Mouse (Mus musculus): ENCODE results near the gene Ttll1. TPM values are rescaled to one million over a fixed set of nuclear protein-coding genes. Genes with fewer than 3 reads are reported as not detected.

Gene Ttll1
- polyA plus RNA-seq, 1 experiment from 2014 or later = 35.3 TPM

GRCm38 (mm10) chr15:83538855-83539254 is 28.2 kb upstream of the Ttll1 start:
- 92% methylated on average over 2 of the region's 2 CpGs for WGBS
- H3K9me3 ChIP-seq (ENCODE audit: control insufficient read depth, low read length) = no peaks in the 10 kb centered on the region
- DNase-seq (ENCODE audit: low spot score) (no peak), ATAC-seq (replicated peaks; ENCODE audit: low FRiP score) (no peak)
- H3K36me3 ChIP-seq (ENCODE audit: control insufficient read depth, insufficient read depth, low read length) = no peaks in the 10 kb centered on the region
- no peak overlapping the region for H3K4me3 ChIP-seq (ENCODE audit: low read depth, low read length)
- no peaks in the 10 kb centered on the region for H3K27me3 ChIP-seq (ENCODE audit: control insufficient read depth, insufficient read depth, low read length)
- no peak overlapping the region for H3K27ac ChIP-seq (ENCODE audit: low read depth, low read length)
- no peaks in the 10 kb centered on the region for H3K4me1 ChIP-seq (replicated peaks; ENCODE audit: control insufficient read depth, insufficient read depth, low read length)
- no peak overlapping the region for H3K4me2 ChIP-seq (ENCODE audit: low read depth, low read length, severe bottlenecking)
- H3K9ac ChIP-seq (ENCODE audit: low read length) = no peak overlapping the region

- H3K27me3 ChIP-seq (ENCODE audit: control insufficient read depth, insufficient read depth, low read length) = no peaks in the 10 kb centered on the region
- no peaks in the 10 kb centered on the region for H3K9me3 ChIP-seq (ENCODE audit: control insufficient read depth, low read length)
- no peak overlapping the region for H3K4me3 ChIP-seq (ENCODE audit: low read depth, low read length)
- 95% methylated on average over 6 of the region's 6 CpGs for WGBS
- DNase-seq (ENCODE audit: low spot score) (no peak), ATAC-seq (replicated peaks; ENCODE audit: low FRiP score) (no peak)
- no peak overlapping the region for H3K9ac ChIP-seq (ENCODE audit: low read length)
- H3K4me1 ChIP-seq (replicated peaks; ENCODE audit: control insufficient read depth, insufficient read depth, low read length) = no peaks in the 10 kb centered on the region
- H3K4me2 ChIP-seq (ENCODE audit: low read depth, low read length, severe bottlenecking) = no peak overlapping the region
- no peak overlapping the region for H3K27ac ChIP-seq (ENCODE audit: low read depth, low read length)
- H3K36me3 ChIP-seq (ENCODE audit: control insufficient read depth, insufficient read depth, low read length) = no peaks in the 10 kb centered on the region
Observed at GRCm38 (mm10) chr15:83535890-83536231, 25.2 kb upstream of the Ttll1 start.

- Histone ChIP-seq H3K36me3 (ENCODE audit: control insufficient read depth, insufficient read depth, low read length) (no peaks in the 10 kb centered on the region), H3K9ac (ENCODE audit: low read length) (no peak overlapping the region), H3K4me2 (ENCODE audit: low read depth, low read length, severe bottlenecking) (no peak overlapping the region), H3K27ac (ENCODE audit: low read depth, low read length) (no peak overlapping the region), H3K4me3 (ENCODE audit: low read depth, low read length) (no peak overlapping the region), H3K27me3 (ENCODE audit: control insufficient read depth, insufficient read depth, low read length) (no peaks in the 10 kb centered on the region), H3K9me3 (ENCODE audit: control insufficient read depth, low read length) (no peaks in the 10 kb centered on the region), H3K4me1 (replicated peaks; ENCODE audit: control insufficient read depth, insufficient read depth, low read length) (no peaks in the 10 kb centered on the region)
- WGBS = 85% methylated on average over 17 of the region's 17 CpGs
- ATAC-seq (replicated peaks; ENCODE audit: low FRiP score) (no peak), DNase-seq (ENCODE audit: low spot score) (no peak)
Observed at GRCm38 (mm10) chr15:83534960-83535889, 24.5 kb upstream of the Ttll1 start.

GRCm38 (mm10) chr15:83532606-83533005 is 21.9 kb upstream of the Ttll1 start:
- WGBS = 84% methylated on average over 7 of the region's 7 CpGs
- no peaks in the 10 kb centered on the region for H3K36me3 ChIP-seq (ENCODE audit: control insufficient read depth, insufficient read depth, low read length)
- no peaks in the 10 kb centered on the region for H3K9me3 ChIP-seq (ENCODE audit: control insufficient read depth, low read length)
- no peak overlapping the region for H3K4me3 ChIP-seq (ENCODE audit: low read depth, low read length)
- peaks cover 9% of the 10 kb centered on the region for H3K27me3 ChIP-seq (ENCODE audit: control insufficient read depth, insufficient read depth, low read length)
- H3K4me1 ChIP-seq (replicated peaks; ENCODE audit: control insufficient read depth, insufficient read depth, low read length) = no peaks in the 10 kb centered on the region
- no peak overlapping the region for H3K27ac ChIP-seq (ENCODE audit: low read depth, low read length)
- H3K4me2 ChIP-seq (ENCODE audit: low read depth, low read length, severe bottlenecking) = no peak overlapping the region
- DNase-seq (ENCODE audit: low spot score) (no peak), ATAC-seq (replicated peaks; ENCODE audit: low FRiP score) (no peak)
- no peak overlapping the region for H3K9ac ChIP-seq (ENCODE audit: low read length)

GRCm38 (mm10) chr15:83531961-83532469 is 21.3 kb upstream of the Ttll1 start:
- peaks cover 15% of the 10 kb centered on the region for H3K27me3 ChIP-seq (ENCODE audit: control insufficient read depth, insufficient read depth, low read length)
- no peaks in the 10 kb centered on the region for H3K36me3 ChIP-seq (ENCODE audit: control insufficient read depth, insufficient read depth, low read length)
- H3K4me2 ChIP-seq (ENCODE audit: low read depth, low read length, severe bottlenecking) = no peak overlapping the region
- H3K27ac ChIP-seq (ENCODE audit: low read depth, low read length) = no peak overlapping the region
- DNase-seq (ENCODE audit: low spot score) (no peak), ATAC-seq (replicated peaks; ENCODE audit: low FRiP score) (no peak)
- no peaks in the 10 kb centered on the region for H3K9me3 ChIP-seq (ENCODE audit: control insufficient read depth, low read length)
- WGBS = 78% methylated on average over 5 of the region's 5 CpGs
- H3K4me1 ChIP-seq (replicated peaks; ENCODE audit: control insufficient read depth, insufficient read depth, low read length) = peaks cover 5% of the 10 kb centered on the region; the same call in 1 of the 2 replicates
- H3K4me3 ChIP-seq (ENCODE audit: low read depth, low read length) = no peak overlapping the region
- no peak overlapping the region for H3K9ac ChIP-seq (ENCODE audit: low read length)

- Histone ChIP-seq H3K36me3 (ENCODE audit: control insufficient read depth, insufficient read depth, low read length) (no peaks in the 10 kb centered on the region), H3K9me3 (ENCODE audit: control insufficient read depth, low read length) (no peaks in the 10 kb centered on the region), H3K4me1 (replicated peaks; ENCODE audit: control insufficient read depth, insufficient read depth, low read length) (peaks cover 11% of the 10 kb centered on the region; the same call in 1 of the 2 replicates), H3K4me2 (ENCODE audit: low read depth, low read length, severe bottlenecking) (no peak overlapping the region), H3K27me3 (ENCODE audit: control insufficient read depth, insufficient read depth, low read length) (peaks cover 24% of the 10 kb centered on the region), H3K27ac (ENCODE audit: low read depth, low read length) (no peak overlapping the region), H3K9ac (ENCODE audit: low read length) (no peak overlapping the region), H3K4me3 (ENCODE audit: low read depth, low read length) (no peak overlapping the region)
- 81% methylated on average over 6 of the region's 6 CpGs for WGBS
- no peak for DNase-seq (ENCODE audit: low spot score)
- no peak for ATAC-seq (replicated peaks; ENCODE audit: low FRiP score)
Observed at GRCm38 (mm10) chr15:83530688-83531087, 20.0 kb upstream of the Ttll1 start.

- no peak overlapping the region for H3K4me2 ChIP-seq (ENCODE audit: low read depth, low read length, severe bottlenecking)
- no peak overlapping the region for H3K27ac ChIP-seq (ENCODE audit: low read depth, low read length)
- H3K27me3 ChIP-seq (ENCODE audit: control insufficient read depth, insufficient read depth, low read length) = peaks cover 27% of the 10 kb centered on the region
- H3K36me3 ChIP-seq (ENCODE audit: control insufficient read depth, insufficient read depth, low read length) = no peaks in the 10 kb centered on the region
- H3K4me1 ChIP-seq (replicated peaks; ENCODE audit: control insufficient read depth, insufficient read depth, low read length) = peaks cover 11% of the 10 kb centered on the region; the same call in 1 of the 2 replicates
- no peak for DNase-seq (ENCODE audit: low spot score)
- 85% methylated on average over 9 of the region's 9 CpGs for WGBS
- no peak overlapping the region for H3K9ac ChIP-seq (ENCODE audit: low read length)
- H3K4me3 ChIP-seq (ENCODE audit: low read depth, low read length) = no peak overlapping the region
- H3K9me3 ChIP-seq (ENCODE audit: control insufficient read depth, low read length) = no peaks in the 10 kb centered on the region
- no peak for ATAC-seq (replicated peaks; ENCODE audit: low FRiP score)
Observed at GRCm38 (mm10) chr15:83530233-83530632, 19.5 kb upstream of the Ttll1 start.

- ATAC-seq (replicated peaks; ENCODE audit: low FRiP score) = no peak
- Histone ChIP-seq H3K4me2 (ENCODE audit: low read depth, low read length, severe bottlenecking) (no peak overlapping the region), H3K9ac (ENCODE audit: low read length) (no peak overlapping the region), H3K36me3 (ENCODE audit: control insufficient read depth, insufficient read depth, low read length) (no peaks in the 10 kb centered on the region), H3K27ac (ENCODE audit: low read depth, low read length) (no peak overlapping the region), H3K4me1 (replicated peaks; ENCODE audit: control insufficient read depth, insufficient read depth, low read length) (peaks cover 11% of the 10 kb centered on the region; the same call in 1 of the 2 replicates), H3K4me3 (ENCODE audit: low read depth, low read length) (no peak overlapping the region), H3K9me3 (ENCODE audit: control insufficient read depth, low read length) (no peaks in the 10 kb centered on the region), H3K27me3 (ENCODE audit: control insufficient read depth, insufficient read depth, low read length) (peaks cover 29% of the 10 kb centered on the region)
- WGBS = 85% methylated on average over 5 of the region's 5 CpGs
- no peak for DNase-seq (ENCODE audit: low spot score)
Observed at GRCm38 (mm10) chr15:83529765-83530164, 19.1 kb upstream of the Ttll1 start.

Data from forebrain, embryonic 11.5 days (tissue).